Comparison of ENCODE assay signal across 22 mouse cellular contexts in genomic region chr16:14351571-14351970, GRCm38 (mm10). TPM values are rescaled to one million over a fixed set of nuclear protein-coding genes. Genes with fewer than 3 reads are reported as not detected.
A peak's percentile ranks its signal among the peaks of the same experiment; 100 is the strongest.
DNase-seq lines count a peak whose midpoint lies in the region; ATAC-seq and TF ChIP-seq lines count a peak whose summit lies in the region.
"Had no signal": no experiment of that assay in that cellular context is flagged by ENCODE, and none has a peak within 500 bp of the region (broad histone marks: within the 10 kb centered on the region; RNA-seq: fewer than 3 reads in every experiment).

No protein-coding gene starts in this region.

- no peak for TF ChIP-seq EP300 in lung, postnatal 0 days (IDR thresholded peaks at IDR 0.05)

- H3K4me3 ChIP-seq in liver, embryonic 12.5 days = no peak overlapping the region
- H3K4me3 ChIP-seq in liver, embryonic 11.5 days (ENCODE audit: low read depth, low read length) = no peak overlapping the region
- no peak overlapping the region for H3K4me3 ChIP-seq in G1E (ENCODE audit: low read depth, low read length)
- H3K4me3 ChIP-seq in bone marrow macrophage, adult 2 months (ENCODE audit: insufficient read depth, low read length) = no peak overlapping the region
- H3K4me3 ChIP-seq in lung, postnatal 0 days (ENCODE audit: low read depth, low read length) = no peak overlapping the region
- H3K4me3 ChIP-seq: embryonic facial prominence, embryonic 13.5 days; forebrain, embryonic 13.5 days; gastrocnemius, adult 2 months; heart, embryonic 10.5 days; hindbrain, embryonic 13.5 days had no signal

- TF ChIP-seq CTCF in G1E (IDR thresholded peaks at IDR 0.05; ENCODE audit: low read depth, low read length) = no peak
- TF ChIP-seq CTCF in bone marrow macrophage, adult 2 months (IDR thresholded peaks at IDR 0.05; ENCODE audit: low read depth, low read length) = no peak
- no peak for TF ChIP-seq CTCF in lung, postnatal 0 days (IDR thresholded peaks at IDR 0.05)

- no peak for TF ChIP-seq POLR2A in bone marrow macrophage, adult 2 months (IDR thresholded peaks at IDR 0.05; ENCODE audit: borderline replicate concordance, low read depth, low read length)

- H3K4me2 ChIP-seq in liver, embryonic 12.5 days = no peak overlapping the region
- H3K4me2 ChIP-seq in liver, embryonic 11.5 days = no peak overlapping the region
- no peak overlapping the region for H3K4me2 ChIP-seq in lung, postnatal 0 days (replicated peaks; ENCODE audit: low read depth, low read length)
- H3K4me2 ChIP-seq: embryonic facial prominence, embryonic 13.5 days; forebrain, embryonic 13.5 days; hindbrain, embryonic 13.5 days had no signal

- no peak for DNase-seq in liver, embryonic 11.5 days (ENCODE audit: low spot score)
- DNase-seq in G1E (ENCODE audit: low spot score) = no peak
- no peak for DNase-seq in lung, postnatal 0 days (ENCODE audit: low spot score)
- no peak for DNase-seq in frontal cortex, postnatal 10 days (ENCODE audit: low spot score in 2 of 2)
- DNase-seq: adrenal gland, adult 8-10 months; adrenal gland, postnatal 36 days; cerebellum, adult 11 months; cerebellum, adult 8-10 months; cerebellum, postnatal 36 days; forebrain, postnatal 0 days; gastrocnemius, adult 2 months; gastrocnemius, postnatal 36 days; heart, adult 18-20 months; heart, postnatal 10 days had no signal

- no peaks in the 10 kb centered on the region; the same call in 1 of the 2 replicates for H3K27me3 ChIP-seq in liver, embryonic 12.5 days (replicated peaks)
- no peaks in the 10 kb centered on the region for H3K27me3 ChIP-seq in liver, embryonic 11.5 days (replicated peaks; ENCODE audit: control insufficient read depth, insufficient read depth, low read length)
- H3K27me3 ChIP-seq in G1E (ENCODE audit: insufficient read depth, low read length) = no peaks in the 10 kb centered on the region
- H3K27me3 ChIP-seq in lung, postnatal 0 days (replicated peaks; ENCODE audit: insufficient read depth, low read length) = no peaks in the 10 kb centered on the region
- H3K27me3 ChIP-seq: embryonic facial prominence, embryonic 13.5 days; forebrain, embryonic 13.5 days; hindbrain, embryonic 13.5 days had no signal

- 0 out of 2 replicates have a peak, but pooled peaks have one; percentile 40 for ATAC-seq in liver, embryonic 12.5 days
- ATAC-seq in liver, embryonic 11.5 days (replicated peaks; ENCODE audit: low FRiP score) = no peak
- 0 out of 2 replicates have a peak, but pooled peaks have one; percentile 11 for ATAC-seq in G1E (ENCODE audit: extremely low read depth, insufficient number of reproducible peaks, low FRiP score, poor library complexity, severe bottlenecking)
- ATAC-seq in megakaryocyte-erythroid progenitor cell, adult 5-6 weeks (replicated peaks; ENCODE audit: low FRiP score, low TSS enrichment, poor library complexity, severe bottlenecking) = peak; percentile 67
- no peak for ATAC-seq in lung, postnatal 0 days
- ATAC-seq: forebrain, embryonic 13.5 days; forebrain, postnatal 0 days; hindbrain, postnatal 0 days had no signal

- no peaks in the 10 kb centered on the region for H3K9me3 ChIP-seq in liver, embryonic 12.5 days (replicated peaks)
- no peaks in the 10 kb centered on the region for H3K9me3 ChIP-seq in liver, embryonic 11.5 days (ENCODE audit: control insufficient read depth, low read length)
- no peaks in the 10 kb centered on the region for H3K9me3 ChIP-seq in G1E (replicated peaks)
- H3K9me3 ChIP-seq in lung, postnatal 0 days (ENCODE audit: low read length) = no peaks in the 10 kb centered on the region
- H3K9me3 ChIP-seq: embryonic facial prominence, embryonic 13.5 days; forebrain, embryonic 13.5 days; heart, embryonic 10.5 days; hindbrain, embryonic 13.5 days had no signal

- no peak overlapping the region for H3K9ac ChIP-seq in liver, embryonic 12.5 days
- H3K9ac ChIP-seq in liver, embryonic 11.5 days (ENCODE audit: low read depth, low read length) = no peak overlapping the region
- no peak overlapping the region for H3K9ac ChIP-seq in lung, postnatal 0 days (replicated peaks; ENCODE audit: low read depth)
- H3K9ac ChIP-seq: embryonic facial prominence, embryonic 13.5 days; forebrain, embryonic 13.5 days; forebrain, postnatal 0 days; hindbrain, embryonic 13.5 days had no signal

- no peaks in the 10 kb centered on the region for H3K36me3 ChIP-seq in liver, embryonic 12.5 days
- H3K36me3 ChIP-seq in liver, embryonic 11.5 days (ENCODE audit: control insufficient read depth, insufficient read depth, low read length) = no peaks in the 10 kb centered on the region
- no peaks in the 10 kb centered on the region for H3K36me3 ChIP-seq in G1E (replicated peaks)
- H3K36me3 ChIP-seq in lung, postnatal 0 days (ENCODE audit: insufficient read depth, low read length) = no peaks in the 10 kb centered on the region
- H3K36me3 ChIP-seq: embryonic facial prominence, embryonic 13.5 days; heart, embryonic 10.5 days; hindbrain, embryonic 13.5 days had no signal

- H3K27ac ChIP-seq in liver, embryonic 12.5 days = peak overlapping the region; percentile 23; the same call in 1 of the 2 replicates
- H3K27ac ChIP-seq in liver, embryonic 11.5 days (ENCODE audit: low read depth, low read length) = no peak overlapping the region
- peak overlapping the region; percentile 71 for H3K27ac ChIP-seq in bone marrow macrophage, adult 2 months (ENCODE audit: insufficient read depth, low read depth, low read length)
- no peak overlapping the region for H3K27ac ChIP-seq in lung, postnatal 0 days (ENCODE audit: low read length)
- H3K27ac ChIP-seq: embryonic facial prominence, embryonic 13.5 days; forebrain, embryonic 13.5 days; gastrocnemius, adult 2 months; heart, embryonic 10.5 days; hindbrain, embryonic 13.5 days; hindbrain, postnatal 0 days had no signal

- H3K4me1 ChIP-seq in liver, embryonic 12.5 days = peaks cover 34% of the 10 kb centered on the region
- H3K4me1 ChIP-seq in liver, embryonic 11.5 days (replicated peaks; ENCODE audit: control insufficient read depth, insufficient read depth, low read length) = peaks cover 5% of the 10 kb centered on the region; the same call in 1 of the 2 replicates
- H3K4me1 ChIP-seq in G1E (ENCODE audit: insufficient read depth, low read depth, low read length) = peaks cover 53% of the 10 kb centered on the region
- peaks cover 42% of the 10 kb centered on the region for H3K4me1 ChIP-seq in bone marrow macrophage, adult 2 months (ENCODE audit: control insufficient read depth, insufficient read depth, low read length)
- no peaks in the 10 kb centered on the region for H3K4me1 ChIP-seq in lung, postnatal 0 days (ENCODE audit: insufficient read depth, low read depth, low read length)
- H3K4me1 ChIP-seq: embryonic facial prominence, embryonic 13.5 days; forebrain, embryonic 13.5 days; heart, embryonic 10.5 days; hindbrain, embryonic 13.5 days had no signal

RNA-seq across cellular contexts. Expression of gene Abcc1, which starts 9.8 kb away (rescaled TPM):
- polyA plus RNA-seq in liver, embryonic 12.5 days (2016; fragmentation: Nextera tagmentation; extraction: Ambion mirVana) = 6.2 and 6.6 TPM in 2 replicates
- 9.8 and 10.0 TPM in 2 replicates for polyA plus RNA-seq in liver, embryonic 11.5 days (2014; fragmentation: Nextera tagmentation; extraction: Ambion mirVana)
- total RNA-seq in G1E (2014; fragmentation: Nextera tagmentation) (49.0 and 69.5 TPM in 2 replicates), G1E (2017) (32.6 and 36.8 TPM in 2 replicates)
- 4.0 and 5.1 TPM in 2 replicates for polyA plus RNA-seq in G1E (2012)
- polyA plus RNA-seq in bone marrow macrophage, adult 2 months (2012; ENCODE audit: insufficient read depth, insufficient read length, missing spikeins) = 105 and 110 TPM in 2 replicates
- 32.6 and 42.0 TPM in 2 replicates for total RNA-seq in megakaryocyte-erythroid progenitor cell, adult 5-6 weeks (2014; fragmentation: Nextera tagmentation)
- total RNA-seq in megakaryocyte-erythroid progenitor cell, adult 5-6 weeks (2017) = 19.1 and 25.8 TPM in 2 replicates
- 5.0 and 7.2 TPM in 2 replicates for polyA plus RNA-seq in lung, postnatal 0 days (2015; fragmentation: Nextera tagmentation; extraction: Ambion mirVana)

RNA-seq across cellular contexts. Expression of gene Fopnl, which starts 34.4 kb away (rescaled TPM):
- polyA plus RNA-seq in liver, embryonic 12.5 days (2016; fragmentation: Nextera tagmentation; extraction: Ambion mirVana) = 81.9 and 85.5 TPM in 2 replicates
- 106 and 107 TPM in 2 replicates for polyA plus RNA-seq in liver, embryonic 11.5 days (2014; fragmentation: Nextera tagmentation; extraction: Ambion mirVana)
- total RNA-seq in G1E (2014; fragmentation: Nextera tagmentation) = 59.0 and 59.7 TPM in 2 replicates
- 73.1 and 76.6 TPM in 2 replicates for total RNA-seq in G1E (2017)
- 4.9 and 5.1 TPM in 2 replicates for polyA plus RNA-seq in G1E (2012)
- polyA plus RNA-seq in bone marrow macrophage, adult 2 months (2012; ENCODE audit: insufficient read depth, insufficient read length, missing spikeins) = 42.1 and 52.6 TPM in 2 replicates
- total RNA-seq in megakaryocyte-erythroid progenitor cell, adult 5-6 weeks (2014; fragmentation: Nextera tagmentation) = 60.9 and 92.5 TPM in 2 replicates
- total RNA-seq in megakaryocyte-erythroid progenitor cell, adult 5-6 weeks (2017) = 39.4 and 40.3 TPM in 2 replicates
- 89.2 and 91.4 TPM in 2 replicates for polyA plus RNA-seq in lung, postnatal 0 days (2015; fragmentation: Nextera tagmentation; extraction: Ambion mirVana)

Comparison
In these comparisons a context has a peak if more than half of its experiments do, and no peak if none do; other contexts are left out.
1. ATAC-seq: peak in liver, embryonic 12.5 days (single experiment), G1E (single experiment) and megakaryocyte-erythroid progenitor cell, adult 5-6 weeks (single experiment); none in liver, embryonic 11.5 days (single experiment) and lung, postnatal 0 days (single experiment).
2. H3K27ac ChIP-seq: peak in liver, embryonic 12.5 days (single experiment) and bone marrow macrophage, adult 2 months (single experiment); none in liver, embryonic 11.5 days (single experiment) and lung, postnatal 0 days (single experiment).